Mouse (Mus musculus): ENCODE results near the gene Zmynd11. TPM values are rescaled to one million over a fixed set of nuclear protein-coding genes. Genes with fewer than 3 reads are reported as not detected.
"Not testable (repeated sequence)": the region's sequence is repeated elsewhere in the genome, so short reads cannot be mapped to it uniquely, and the experiment has no call there.

Gene Zmynd11
- polyA plus RNA-seq, 1 experiment from 2014 or later: 94.1 TPM

GRCm38 (mm10) chr13:9757842-9758491 lies 7.2 kb downstream of the Zmynd11 start:
- Histone ChIP-seq H3K4me3 (no peak overlapping the region), H3K4me1 (replicated peaks) (peaks cover 69% of the 10 kb centered on the region), H3K36me3 (no peaks in the 10 kb centered on the region), H3K9me3 (no peaks in the 10 kb centered on the region), H3K27ac (peak overlapping the region; percentile 74), H3K27me3 (ENCODE audit: insufficient read depth, poor library complexity, severe bottlenecking) (no peaks in the 10 kb centered on the region)
- WGBS: 67% methylated on average over 9 of the region's 9 CpGs
- no peak for DNase-seq (ENCODE audit: low spot score)

GRCm38 (mm10) chr13:9753706-9754105 lies 11.4 kb downstream of the Zmynd11 start:
- 60% methylated on average over 3 of the region's 3 CpGs for WGBS
- Histone ChIP-seq H3K4me1 (replicated peaks) (peaks cover 27% of the 10 kb centered on the region), H3K27ac (no peak overlapping the region; the same call in 1 of the 2 replicates), H3K27me3 (ENCODE audit: insufficient read depth, poor library complexity, severe bottlenecking) (no peaks in the 10 kb centered on the region), H3K36me3 (no peaks in the 10 kb centered on the region), H3K4me3 (no peak overlapping the region), H3K9me3 (no peaks in the 10 kb centered on the region)
- no peak for DNase-seq (ENCODE audit: low spot score)

- Histone ChIP-seq H3K27me3 (ENCODE audit: insufficient read depth, poor library complexity, severe bottlenecking) (no peaks in the 10 kb centered on the region), H3K9me3 (no peaks in the 10 kb centered on the region), H3K4me1 (replicated peaks) (peaks cover 15% of the 10 kb centered on the region), H3K36me3 (no peaks in the 10 kb centered on the region), H3K27ac (no peak overlapping the region), H3K4me3 (no peak overlapping the region)
- WGBS: 70% methylated on average over 1 of the region's 1 CpGs
- DNase-seq (ENCODE audit: low spot score): no peak
Measured at GRCm38 (mm10) chr13:9750320-9750719, 14.8 kb downstream of the Zmynd11 start.

- 90% methylated on average over 4 of the region's 4 CpGs for WGBS
- Histone ChIP-seq H3K27me3 (ENCODE audit: insufficient read depth, poor library complexity, severe bottlenecking) (no peaks in the 10 kb centered on the region), H3K9me3 (no peaks in the 10 kb centered on the region), H3K4me3 (no peak overlapping the region), H3K36me3 (no peaks in the 10 kb centered on the region), H3K27ac (no peak overlapping the region), H3K4me1 (replicated peaks) (peaks cover 15% of the 10 kb centered on the region)
- no peak for DNase-seq (ENCODE audit: low spot score)
Measured at GRCm38 (mm10) chr13:9749796-9750195, 15.3 kb downstream of the Zmynd11 start.

GRCm38 (mm10) chr13:9738190-9738589 lies 26.9 kb downstream of the Zmynd11 start:
- Histone ChIP-seq H3K4me3 (no peak overlapping the region), H3K27me3 (ENCODE audit: insufficient read depth, poor library complexity, severe bottlenecking) (no peaks in the 10 kb centered on the region), H3K9me3 (no peaks in the 10 kb centered on the region), H3K36me3 (peaks cover 12% of the 10 kb centered on the region), H3K4me1 (replicated peaks) (peaks cover 15% of the 10 kb centered on the region; the same call in 1 of the 2 replicates), H3K27ac (no peak overlapping the region)
- 84% methylated on average over 2 of the region's 2 CpGs for WGBS
- no peak for DNase-seq (ENCODE audit: low spot score)

GRCm38 (mm10) chr13:9737024-9737423 lies 28.1 kb downstream of the Zmynd11 start:
- H3K27me3 ChIP-seq (ENCODE audit: insufficient read depth, poor library complexity, severe bottlenecking): no peaks in the 10 kb centered on the region
- DNase-seq (ENCODE audit: low spot score): no peak
- peaks cover 22% of the 10 kb centered on the region for H3K36me3 ChIP-seq
- H3K4me1 ChIP-seq (replicated peaks): peaks cover 12% of the 10 kb centered on the region; the same call in 1 of the 2 replicates
- no peaks in the 10 kb centered on the region for H3K9me3 ChIP-seq
- WGBS: 86% methylated on average over 5 of the region's 5 CpGs
- no peak overlapping the region for H3K27ac ChIP-seq
- H3K4me3 ChIP-seq: no peak overlapping the region

- not testable (repeated sequence) for H3K4me3 ChIP-seq; DNase-seq (ENCODE audit: low spot score); H3K27me3 ChIP-seq (ENCODE audit: insufficient read depth, poor library complexity, severe bottlenecking); H3K27ac ChIP-seq; H3K4me1 ChIP-seq (replicated peaks); H3K9me3 ChIP-seq
- WGBS: 96% methylated on average over 4 of the region's 5 CpGs
- H3K36me3 ChIP-seq: peaks cover 59% of the 10 kb centered on the region
Measured at GRCm38 (mm10) chr13:9732262-9732661, 32.9 kb downstream of the Zmynd11 start.

GRCm38 (mm10) chr13:9729073-9729472 lies 36.1 kb downstream of the Zmynd11 start:
- Histone ChIP-seq H3K4me3 (no peak overlapping the region), H3K9me3 (no peaks in the 10 kb centered on the region), H3K4me1 (replicated peaks) (no peaks in the 10 kb centered on the region), H3K27me3 (ENCODE audit: insufficient read depth, poor library complexity, severe bottlenecking) (no peaks in the 10 kb centered on the region), H3K36me3 (peaks cover 80% of the 10 kb centered on the region), H3K27ac (no peak overlapping the region)
- 84% methylated on average over 1 of the region's 1 CpGs for WGBS
- DNase-seq (ENCODE audit: low spot score): no peak

- no peaks in the 10 kb centered on the region for H3K27me3 ChIP-seq (ENCODE audit: insufficient read depth, poor library complexity, severe bottlenecking)
- H3K36me3 ChIP-seq: peaks cover 38% of the 10 kb centered on the region
- WGBS: 92% methylated on average over 1 of the region's 1 CpGs
- no peaks in the 10 kb centered on the region for H3K9me3 ChIP-seq
- H3K4me3 ChIP-seq: no peak overlapping the region
- H3K27ac ChIP-seq: no peak overlapping the region
- H3K4me1 ChIP-seq (replicated peaks): no peaks in the 10 kb centered on the region
- no peak for DNase-seq (ENCODE audit: low spot score)
Measured at GRCm38 (mm10) chr13:9715224-9715623, 49.9 kb downstream of the Zmynd11 start.

- no peaks in the 10 kb centered on the region for H3K4me1 ChIP-seq (replicated peaks)
- H3K36me3 ChIP-seq: peaks cover 39% of the 10 kb centered on the region
- DNase-seq (ENCODE audit: low spot score): no peak
- WGBS: 92% methylated on average over 6 of the region's 6 CpGs
- H3K4me3 ChIP-seq: no peak overlapping the region
- H3K27me3 ChIP-seq (ENCODE audit: insufficient read depth, poor library complexity, severe bottlenecking): no peaks in the 10 kb centered on the region
- no peaks in the 10 kb centered on the region for H3K9me3 ChIP-seq
- no peak overlapping the region for H3K27ac ChIP-seq
Measured at GRCm38 (mm10) chr13:9713462-9714134, 51.5 kb downstream of the Zmynd11 start.

GRCm38 (mm10) chr13:9712971-9713370 lies 52.2 kb downstream of the Zmynd11 start:
- H3K4me1 ChIP-seq (replicated peaks): no peaks in the 10 kb centered on the region
- 94% methylated on average over 3 of the region's 3 CpGs for WGBS
- DNase-seq (ENCODE audit: low spot score): no peak
- H3K4me3 ChIP-seq: no peak overlapping the region
- peaks cover 43% of the 10 kb centered on the region for H3K36me3 ChIP-seq
- no peaks in the 10 kb centered on the region for H3K27me3 ChIP-seq (ENCODE audit: insufficient read depth, poor library complexity, severe bottlenecking)
- H3K27ac ChIP-seq: no peak overlapping the region
- no peaks in the 10 kb centered on the region for H3K9me3 ChIP-seq

GRCm38 (mm10) chr13:9712409-9712808 lies 52.7 kb downstream of the Zmynd11 start:
- H3K9me3 ChIP-seq: no peaks in the 10 kb centered on the region
- WGBS: 92% methylated on average over 1 of the region's 1 CpGs
- H3K4me3 ChIP-seq: no peak overlapping the region
- no peak for DNase-seq (ENCODE audit: low spot score)
- H3K4me1 ChIP-seq (replicated peaks): no peaks in the 10 kb centered on the region
- H3K27me3 ChIP-seq (ENCODE audit: insufficient read depth, poor library complexity, severe bottlenecking): no peaks in the 10 kb centered on the region
- no peak overlapping the region for H3K27ac ChIP-seq
- H3K36me3 ChIP-seq: peaks cover 45% of the 10 kb centered on the region

GRCm38 (mm10) chr13:9708433-9709240 lies 56.5 kb downstream of the Zmynd11 start:
- Histone ChIP-seq H3K9me3 (no peaks in the 10 kb centered on the region), H3K4me1 (replicated peaks) (no peaks in the 10 kb centered on the region), H3K36me3 (peaks cover 43% of the 10 kb centered on the region), H3K27me3 (ENCODE audit: insufficient read depth, poor library complexity, severe bottlenecking) (no peaks in the 10 kb centered on the region), H3K4me3 (no peak overlapping the region), H3K27ac (no peak overlapping the region)
- 84% methylated on average over 7 of the region's 7 CpGs for WGBS
- no peak for DNase-seq (ENCODE audit: low spot score)

All from hindbrain, embryonic 10.5 days (tissue).